Mouse (Mus musculus): Measurements from ENCODE around the gene Fnbp4. TPM values are rescaled to one million over a fixed set of nuclear protein-coding genes. Genes with fewer than 3 reads are reported as not detected.

Fnbp4 gene
- polyA plus RNA-seq, 1 experiment = 9.3 TPM

- H3K36me3 ChIP-seq (ENCODE audit: control insufficient read depth, insufficient read depth) = peaks cover 53% of the 10 kb centered on the region
- no peak overlapping the region for H3K4me3 ChIP-seq
- H3K79me2 ChIP-seq (ENCODE audit: control insufficient read depth, insufficient read depth) = peaks cover 59% of the 10 kb centered on the region
- no peak overlapping the region for H3ac ChIP-seq (ENCODE audit: control insufficient read depth, insufficient read length)
- H3K27me3 ChIP-seq (ENCODE audit: control insufficient read depth, insufficient read depth, insufficient read length) = no peaks in the 10 kb centered on the region
- TF ChIP-seq SRF (IDR thresholded peaks at IDR 0.05; ENCODE audit: control insufficient read depth, insufficient read length, low read depth) (no peak), MAX (IDR thresholded peaks at IDR 0.05; ENCODE audit: low read depth) (no peak), POLR2A (IDR thresholded peaks at IDR 0.05; ENCODE audit: insufficient read length, low read depth) (no peak), MYOG (IDR thresholded peaks at IDR 0.05; ENCODE audit: control insufficient read depth in 1 of 3, insufficient read depth in 1 of 3, insufficient read length in 2 of 3, low read depth in 2 of 3) (no peak), REST (IDR thresholded peaks at IDR 0.05; ENCODE audit: insufficient read depth, insufficient read length) (no peak), TCF12 (IDR thresholded peaks at IDR 0.05; ENCODE audit: insufficient read depth, poor library complexity, severe bottlenecking) (no peak), TCF3 (IDR thresholded peaks at IDR 0.05; ENCODE audit: insufficient read length, low read depth) (no peak), E2F4 (IDR thresholded peaks at IDR 0.05; ENCODE audit: insufficient read depth) (no peak)
- no peak overlapping the region for H3K4me2 ChIP-seq (ENCODE audit: low read depth)
Measured at GRCm38 (mm10) chr2:90749676-90750459, 4.7 kb downstream of the Fnbp4 start.

GRCm38 (mm10) chr2:90753565-90753964, 8.4 kb downstream of the Fnbp4 start:
- Histone ChIP-seq H3K4me3 (no peak overlapping the region), H3K79me2 (ENCODE audit: control insufficient read depth, insufficient read depth) (peaks cover 36% of the 10 kb centered on the region), H3K27me3 (ENCODE audit: control insufficient read depth, insufficient read depth, insufficient read length) (no peaks in the 10 kb centered on the region), H3ac (ENCODE audit: control insufficient read depth, insufficient read length) (no peak overlapping the region), H3K4me2 (ENCODE audit: low read depth) (no peak overlapping the region), H3K36me3 (ENCODE audit: control insufficient read depth, insufficient read depth) (peaks cover 79% of the 10 kb centered on the region)
- TF ChIP-seq MYOG (IDR thresholded peaks at IDR 0.05; ENCODE audit: control insufficient read depth in 1 of 3, insufficient read depth in 1 of 3, insufficient read length in 2 of 3, low read depth in 2 of 3) = no peak
- no peak for TF ChIP-seq POLR2A (IDR thresholded peaks at IDR 0.05; ENCODE audit: insufficient read length, low read depth)
- TF ChIP-seq MAX (IDR thresholded peaks at IDR 0.05; ENCODE audit: low read depth) = no peak
- TF ChIP-seq CEBPB (IDR thresholded peaks at IDR 0.05; ENCODE audit: insufficient read depth, poor library complexity, severe bottlenecking) = no peak
- TF ChIP-seq TCF3 (IDR thresholded peaks at IDR 0.05; ENCODE audit: insufficient read length, low read depth) = no peak
- TF ChIP-seq REST (IDR thresholded peaks at IDR 0.05; ENCODE audit: insufficient read depth, insufficient read length) = no peak
- TF ChIP-seq MYOD1 (IDR thresholded peaks at IDR 0.05; ENCODE audit: control insufficient read depth in 1 of 3, insufficient read length in 2 of 3, low read depth in 2 of 3) = no peak
- no peak for TF ChIP-seq USF1 (IDR thresholded peaks at IDR 0.05; ENCODE audit: low read depth)
- TF ChIP-seq SRF (IDR thresholded peaks at IDR 0.05; ENCODE audit: control insufficient read depth, insufficient read length, low read depth) = no peak

- peaks cover 85% of the 10 kb centered on the region for H3K36me3 ChIP-seq (ENCODE audit: control insufficient read depth, insufficient read depth)
- no peak overlapping the region for H3K4me3 ChIP-seq
- no peak overlapping the region for H3ac ChIP-seq (ENCODE audit: control insufficient read depth, insufficient read length)
- H3K27me3 ChIP-seq (ENCODE audit: control insufficient read depth, insufficient read depth, insufficient read length) = no peaks in the 10 kb centered on the region
- TF ChIP-seq REST (IDR thresholded peaks at IDR 0.05; ENCODE audit: insufficient read depth, insufficient read length) (no peak), USF1 (IDR thresholded peaks at IDR 0.05; ENCODE audit: low read depth) (no peak), MYOG (IDR thresholded peaks at IDR 0.05; ENCODE audit: control insufficient read depth in 1 of 3, insufficient read depth in 1 of 3, insufficient read length in 2 of 3, low read depth in 2 of 3) (no peak), TCF12 (IDR thresholded peaks at IDR 0.05; ENCODE audit: insufficient read depth, poor library complexity, severe bottlenecking) (no peak), MYOD1 (IDR thresholded peaks at IDR 0.05; ENCODE audit: control insufficient read depth in 1 of 3, insufficient read length in 2 of 3, low read depth in 2 of 3) (no peak), POLR2A (IDR thresholded peaks at IDR 0.05; ENCODE audit: insufficient read length, low read depth) (no peak), CEBPB (IDR thresholded peaks at IDR 0.05; ENCODE audit: insufficient read depth, poor library complexity, severe bottlenecking) (no peak), TCF3 (IDR thresholded peaks at IDR 0.05; ENCODE audit: insufficient read length, low read depth) (no peak), MAX (IDR thresholded peaks at IDR 0.05; ENCODE audit: low read depth) (no peak), SRF (IDR thresholded peaks at IDR 0.05; ENCODE audit: control insufficient read depth, insufficient read length, low read depth) (no peak)
- peaks cover 34% of the 10 kb centered on the region for H3K79me2 ChIP-seq (ENCODE audit: control insufficient read depth, insufficient read depth)
- no peak overlapping the region for H3K4me2 ChIP-seq (ENCODE audit: low read depth)
Measured at GRCm38 (mm10) chr2:90754188-90754587, 9.0 kb downstream of the Fnbp4 start.

GRCm38 (mm10) chr2:90765123-90765522, 20.0 kb downstream of the Fnbp4 start:
- no peak overlapping the region for H3K4me2 ChIP-seq (ENCODE audit: low read depth)
- no peaks in the 10 kb centered on the region for H3K79me2 ChIP-seq (ENCODE audit: control insufficient read depth, insufficient read depth)
- H3ac ChIP-seq (ENCODE audit: control insufficient read depth, insufficient read length) = no peak overlapping the region
- no peaks in the 10 kb centered on the region for H3K27me3 ChIP-seq (ENCODE audit: control insufficient read depth, insufficient read depth, insufficient read length)
- TF ChIP-seq TCF3 (IDR thresholded peaks at IDR 0.05; ENCODE audit: insufficient read length, low read depth) (no peak), USF1 (IDR thresholded peaks at IDR 0.05; ENCODE audit: low read depth) (no peak), CEBPB (IDR thresholded peaks at IDR 0.05; ENCODE audit: insufficient read depth, poor library complexity, severe bottlenecking) (no peak), POLR2AphosphoS2 (IDR thresholded peaks at IDR 0.05; ENCODE audit: insufficient read length, low read depth) (no peak), MYOG (IDR thresholded peaks at IDR 0.05; ENCODE audit: control insufficient read depth in 1 of 3, insufficient read depth in 1 of 3, insufficient read length in 2 of 3, low read depth in 2 of 3) (no peak), REST (IDR thresholded peaks at IDR 0.05; ENCODE audit: insufficient read depth, insufficient read length) (no peak), MYOD1 (IDR thresholded peaks at IDR 0.05; ENCODE audit: control insufficient read depth in 1 of 3, insufficient read length in 2 of 3, low read depth in 2 of 3) (no peak), POLR2A (IDR thresholded peaks at IDR 0.05; ENCODE audit: insufficient read length, low read depth) (no peak), TCF12 (IDR thresholded peaks at IDR 0.05; ENCODE audit: insufficient read depth, poor library complexity, severe bottlenecking) (no peak), E2F4 (IDR thresholded peaks at IDR 0.05; ENCODE audit: insufficient read depth) (no peak), SRF (IDR thresholded peaks at IDR 0.05; ENCODE audit: control insufficient read depth, insufficient read length, low read depth) (no peak), MAX (IDR thresholded peaks at IDR 0.05; ENCODE audit: low read depth) (no peak)
- H3K4me3 ChIP-seq = no peak overlapping the region
- peaks cover 72% of the 10 kb centered on the region for H3K36me3 ChIP-seq (ENCODE audit: control insufficient read depth, insufficient read depth)

Data from myocyte (in vitro differentiated cells).